Mouse (Mus musculus): ENCODE results near the gene Efcab2. TPM values are rescaled to one million over a fixed set of nuclear protein-coding genes. Genes with fewer than 3 reads are reported as not detected.
A peak's percentile ranks its signal among the peaks of the same experiment; 100 is the strongest.

Gene Efcab2
- polyA plus RNA-seq, 1 experiment from 2014 or later, result 6.6 TPM

DNA sequence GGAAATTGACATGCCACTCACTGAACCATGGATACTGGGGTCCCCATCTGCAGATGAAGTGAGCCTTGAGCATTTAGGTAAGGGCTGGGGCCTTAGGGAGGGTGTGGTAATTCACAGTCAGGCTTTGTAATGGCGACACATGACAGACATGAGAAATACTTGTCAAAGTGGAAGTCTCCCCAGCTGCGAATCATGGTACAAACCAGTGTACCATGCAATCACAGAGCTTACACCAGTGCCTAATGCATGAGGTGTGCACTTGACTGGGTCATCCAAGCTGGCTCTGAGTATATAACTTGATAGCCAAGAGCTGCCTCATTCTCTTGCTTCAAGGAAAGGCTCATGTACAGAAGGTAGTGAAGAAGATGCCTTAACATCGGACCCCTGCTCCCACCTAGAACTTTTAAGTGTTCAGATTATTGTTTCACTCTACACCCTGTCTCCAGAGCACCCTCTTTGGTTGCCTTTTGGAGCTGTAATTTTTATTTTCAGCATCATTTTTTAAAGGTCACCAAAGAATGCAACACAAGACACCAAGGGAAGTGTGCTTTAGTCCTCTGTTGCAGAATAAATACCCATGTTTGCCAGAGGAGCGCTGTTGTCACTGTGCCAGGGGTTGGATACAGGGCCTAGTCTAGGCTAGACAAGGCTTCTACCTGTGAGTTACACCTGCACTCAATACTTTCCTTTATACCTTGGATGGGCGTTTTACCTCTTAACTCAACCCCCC, 79.4 kb downstream of the Efcab2 start:
- WGBS, result 89% methylated on average over 5 of the region's 5 CpGs
- ATAC-seq (ENCODE audit: insufficient read depth, low FRiP score), result no peak
- Histone ChIP-seq H3K9ac (ENCODE audit: low read length) (no peak overlapping the region), H3K27ac (ENCODE audit: low read length) (no peak overlapping the region), H3K9me3 (replicated peaks; ENCODE audit: control insufficient read depth, low read length) (no peaks in the 10 kb centered on the region), H3K4me2 (ENCODE audit: low read depth, low read length) (no peak overlapping the region), H3K36me3 (ENCODE audit: control insufficient read depth, insufficient read depth, low read length) (no peaks in the 10 kb centered on the region), H3K4me1 (ENCODE audit: control insufficient read depth, insufficient read depth, low read length) (0 out of 2 replicates have a peak, but pooled peaks cover 3% of the 10 kb centered on the region), H3K27me3 (ENCODE audit: control insufficient read depth, insufficient read depth, low read length) (no peaks in the 10 kb centered on the region), H3K4me3 (replicated peaks; ENCODE audit: low read length) (no peak overlapping the region)

DNA sequence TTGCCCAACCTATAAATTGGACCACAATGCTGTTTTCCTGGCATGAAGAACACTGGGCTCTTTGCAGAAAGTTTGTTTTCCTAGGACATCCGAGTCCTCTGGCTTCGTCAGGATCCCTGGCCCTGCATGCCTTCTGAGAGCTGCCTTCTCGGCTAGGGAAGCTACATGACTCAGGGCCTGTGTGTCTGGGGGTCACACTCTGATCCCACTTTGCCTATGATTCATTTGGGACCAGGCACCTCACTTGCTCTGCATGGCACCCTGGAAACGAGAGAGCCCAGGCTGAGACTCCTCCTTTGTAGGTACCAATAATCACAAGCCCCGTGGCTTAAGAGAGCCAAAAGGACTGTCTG, 80.0 kb downstream of the Efcab2 start:
- 0 out of 2 replicates have a peak, but pooled peaks cover 3% of the 10 kb centered on the region for H3K4me1 ChIP-seq (ENCODE audit: control insufficient read depth, insufficient read depth, low read length)
- H3K36me3 ChIP-seq (ENCODE audit: control insufficient read depth, insufficient read depth, low read length), result no peaks in the 10 kb centered on the region
- no peaks in the 10 kb centered on the region for H3K9me3 ChIP-seq (replicated peaks; ENCODE audit: control insufficient read depth, low read length)
- no peak overlapping the region for H3K4me3 ChIP-seq (replicated peaks; ENCODE audit: low read length)
- no peak for ATAC-seq (ENCODE audit: insufficient read depth, low FRiP score)
- H3K27ac ChIP-seq (ENCODE audit: low read length), result no peak overlapping the region
- WGBS, result 70% methylated on average over 5 of the region's 5 CpGs
- no peak overlapping the region for H3K9ac ChIP-seq (ENCODE audit: low read length)
- no peaks in the 10 kb centered on the region for H3K27me3 ChIP-seq (ENCODE audit: control insufficient read depth, insufficient read depth, low read length)
- H3K4me2 ChIP-seq (ENCODE audit: low read depth, low read length), result no peak overlapping the region

DNA sequence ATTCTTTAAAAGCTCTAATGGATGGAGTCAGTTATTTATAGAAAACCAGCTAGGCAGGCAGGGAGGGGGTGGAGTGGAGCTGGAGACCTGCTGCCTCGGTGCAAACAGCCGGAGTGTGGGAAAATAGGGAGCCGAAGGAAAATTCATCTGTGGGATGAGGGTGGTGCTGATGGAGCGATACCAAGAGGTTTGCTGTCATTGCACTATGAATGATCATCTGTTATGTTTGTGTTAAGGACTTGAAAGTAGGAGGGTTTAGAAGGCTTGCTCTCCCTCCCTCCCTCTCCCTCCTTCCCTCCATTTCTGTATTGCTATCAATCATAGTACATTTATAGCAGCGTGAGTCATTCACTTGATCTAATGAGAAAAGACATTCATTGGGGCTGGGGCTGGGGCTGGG, 80.9 kb downstream of the Efcab2 start:
- H3K9me3 ChIP-seq (replicated peaks; ENCODE audit: control insufficient read depth, low read length), result no peaks in the 10 kb centered on the region
- 0 out of 2 replicates have a peak, but pooled peaks cover 3% of the 10 kb centered on the region for H3K4me1 ChIP-seq (ENCODE audit: control insufficient read depth, insufficient read depth, low read length)
- H3K4me2 ChIP-seq (ENCODE audit: low read depth, low read length), result no peak overlapping the region
- H3K27ac ChIP-seq (ENCODE audit: low read length), result no peak overlapping the region
- no peak overlapping the region for H3K4me3 ChIP-seq (replicated peaks; ENCODE audit: low read length)
- no peak overlapping the region for H3K9ac ChIP-seq (ENCODE audit: low read length)
- peak; percentile 68; the same call in 1 of the 2 replicates for ATAC-seq (ENCODE audit: insufficient read depth, low FRiP score)
- 22% methylated on average over 5 of the region's 5 CpGs for WGBS
- no peaks in the 10 kb centered on the region for H3K27me3 ChIP-seq (ENCODE audit: control insufficient read depth, insufficient read depth, low read length)
- H3K36me3 ChIP-seq (ENCODE audit: control insufficient read depth, insufficient read depth, low read length), result no peaks in the 10 kb centered on the region

DNA sequence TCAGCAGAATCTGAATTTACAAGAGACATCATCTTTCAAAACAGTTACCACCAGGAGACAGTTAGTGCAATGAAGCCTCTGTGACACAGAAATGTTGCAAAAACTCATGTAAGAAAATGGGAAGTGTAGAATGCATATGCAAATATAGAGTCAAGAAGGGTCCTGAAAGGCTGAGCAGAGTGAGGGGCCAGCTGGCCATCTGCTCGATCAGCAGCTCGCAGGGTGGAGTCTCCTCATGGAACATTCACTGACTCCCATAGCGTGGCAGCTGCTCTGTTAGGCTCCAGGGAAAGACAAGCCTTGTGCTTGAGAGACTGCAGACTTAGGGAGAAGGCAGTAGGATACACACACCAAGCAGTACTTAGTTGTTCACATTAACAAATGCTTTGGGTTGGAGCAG, 83.2 kb downstream of the Efcab2 start:
- H3K9ac ChIP-seq (ENCODE audit: low read length), result no peak overlapping the region
- no peaks in the 10 kb centered on the region for H3K36me3 ChIP-seq (ENCODE audit: control insufficient read depth, insufficient read depth, low read length)
- H3K4me2 ChIP-seq (ENCODE audit: low read depth, low read length), result no peak overlapping the region
- H3K4me1 ChIP-seq (ENCODE audit: control insufficient read depth, insufficient read depth, low read length), result 0 out of 2 replicates have a peak, but pooled peaks cover 3% of the 10 kb centered on the region
- ATAC-seq (ENCODE audit: insufficient read depth, low FRiP score), result no peak
- 25% methylated on average over 3 of the region's 3 CpGs for WGBS
- H3K4me3 ChIP-seq (replicated peaks; ENCODE audit: low read length), result no peak overlapping the region
- H3K9me3 ChIP-seq (replicated peaks; ENCODE audit: control insufficient read depth, low read length), result no peaks in the 10 kb centered on the region
- H3K27me3 ChIP-seq (ENCODE audit: control insufficient read depth, insufficient read depth, low read length), result no peaks in the 10 kb centered on the region
- no peak overlapping the region for H3K27ac ChIP-seq (ENCODE audit: low read length)

DNA sequence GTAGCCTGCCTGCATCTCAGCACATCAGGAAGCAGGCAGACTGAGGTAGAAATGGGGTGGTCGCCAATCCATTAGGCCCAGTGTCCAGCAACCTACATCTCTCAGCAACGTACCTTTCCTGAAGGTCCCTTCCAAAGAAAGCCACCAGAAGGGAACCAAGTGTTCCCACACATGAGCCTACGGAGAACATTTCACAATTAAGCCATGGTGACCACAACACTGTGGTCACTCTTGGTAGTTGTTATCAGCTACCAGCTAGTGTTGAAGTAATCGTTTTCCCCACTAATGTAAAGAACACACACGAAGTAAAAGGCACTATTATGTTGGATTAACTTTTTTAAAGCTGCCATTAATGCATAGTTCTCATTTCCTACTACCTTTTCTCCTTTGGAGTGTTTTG, 85.8 kb downstream of the Efcab2 start:
- 0 out of 2 replicates have a peak, but pooled peaks cover 3% of the 10 kb centered on the region for H3K4me1 ChIP-seq (ENCODE audit: control insufficient read depth, insufficient read depth, low read length)
- H3K27ac ChIP-seq (ENCODE audit: low read length), result no peak overlapping the region
- H3K4me2 ChIP-seq (ENCODE audit: low read depth, low read length), result no peak overlapping the region
- H3K9me3 ChIP-seq (replicated peaks; ENCODE audit: control insufficient read depth, low read length), result no peaks in the 10 kb centered on the region
- 82% methylated on average over 5 of the region's 5 CpGs for WGBS
- no peaks in the 10 kb centered on the region for H3K27me3 ChIP-seq (ENCODE audit: control insufficient read depth, insufficient read depth, low read length)
- no peak for ATAC-seq (ENCODE audit: insufficient read depth, low FRiP score)
- no peak overlapping the region for H3K4me3 ChIP-seq (replicated peaks; ENCODE audit: low read length)
- H3K9ac ChIP-seq (ENCODE audit: low read length), result no peak overlapping the region
- no peaks in the 10 kb centered on the region for H3K36me3 ChIP-seq (ENCODE audit: control insufficient read depth, insufficient read depth, low read length)

DNA sequence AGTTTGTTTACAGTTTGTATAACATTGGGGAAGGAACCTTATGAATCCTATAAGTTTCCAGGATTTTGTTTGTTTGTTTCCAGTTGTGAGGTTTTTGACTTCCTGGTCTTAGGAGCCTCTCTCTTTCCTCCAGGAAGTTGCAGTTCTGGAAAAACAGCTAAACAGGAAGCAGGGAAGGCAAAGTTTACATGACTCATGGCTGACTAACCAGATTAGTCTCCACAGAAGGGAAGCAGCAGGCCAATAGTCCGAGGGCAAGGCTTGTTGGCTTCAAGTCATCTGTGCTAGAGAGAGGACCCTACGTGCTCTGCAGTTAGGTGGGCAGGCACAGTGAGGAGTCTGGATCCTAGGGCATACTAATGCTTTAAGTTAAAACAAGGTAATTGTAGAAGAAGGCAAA, 86.6 kb downstream of the Efcab2 start:
- Histone ChIP-seq H3K4me2 (ENCODE audit: low read depth, low read length) (no peak overlapping the region), H3K27ac (ENCODE audit: low read length) (no peak overlapping the region), H3K4me3 (replicated peaks; ENCODE audit: low read length) (no peak overlapping the region), H3K9ac (ENCODE audit: low read length) (no peak overlapping the region), H3K9me3 (replicated peaks; ENCODE audit: control insufficient read depth, low read length) (no peaks in the 10 kb centered on the region), H3K36me3 (ENCODE audit: control insufficient read depth, insufficient read depth, low read length) (no peaks in the 10 kb centered on the region), H3K4me1 (ENCODE audit: control insufficient read depth, insufficient read depth, low read length) (0 out of 2 replicates have a peak, but pooled peaks cover 3% of the 10 kb centered on the region), H3K27me3 (ENCODE audit: control insufficient read depth, insufficient read depth, low read length) (no peaks in the 10 kb centered on the region)
- no peak for ATAC-seq (ENCODE audit: insufficient read depth, low FRiP score)
- 55% methylated on average over 2 of the region's 2 CpGs for WGBS

DNA sequence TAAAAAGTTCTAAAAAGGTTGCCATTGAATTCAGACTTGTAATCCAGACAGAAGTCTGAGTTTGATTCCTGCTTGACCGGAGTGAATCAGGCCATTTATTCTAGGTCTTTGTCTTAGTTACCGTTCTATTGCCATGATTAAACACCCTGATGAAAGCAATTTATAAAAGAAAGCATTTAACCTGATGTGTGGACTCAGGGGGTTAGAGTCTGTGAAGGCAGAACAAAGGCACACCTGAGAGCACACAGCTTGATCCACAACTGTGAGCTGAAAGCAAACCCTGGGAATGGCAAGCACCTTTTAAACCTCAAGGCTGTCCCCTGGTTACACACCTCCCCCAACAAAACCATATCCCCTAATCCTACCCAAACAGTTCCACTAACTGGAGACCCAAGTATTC, 90.3 kb downstream of the Efcab2 start:
- H3K4me2 ChIP-seq (ENCODE audit: low read depth, low read length), result no peak overlapping the region
- 61% methylated on average over 2 of the region's 2 CpGs for WGBS

DNA sequence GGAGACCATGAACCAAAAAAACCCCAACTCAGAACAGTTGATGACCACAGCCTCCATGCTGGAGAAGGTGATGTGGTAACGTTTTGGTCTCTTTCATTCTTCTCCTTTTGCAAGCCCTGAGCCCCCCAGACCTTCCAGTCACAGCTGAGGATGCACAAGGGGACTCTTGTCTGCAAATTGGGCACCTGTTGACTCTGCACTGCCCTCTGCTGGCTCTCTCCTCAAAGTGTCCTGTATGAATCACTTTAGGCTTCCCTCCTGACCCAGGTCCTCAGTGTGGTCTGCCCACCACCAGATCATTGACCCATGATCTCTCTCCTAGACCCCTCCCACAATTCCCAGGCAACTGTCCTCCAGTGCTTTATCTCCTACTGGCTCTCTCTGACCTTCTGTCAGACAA, 91.0 kb downstream of the Efcab2 start:
- Histone ChIP-seq H3K9me3 (replicated peaks; ENCODE audit: control insufficient read depth, low read length) (no peaks in the 10 kb centered on the region), H3K4me1 (ENCODE audit: control insufficient read depth, insufficient read depth, low read length) (no peaks in the 10 kb centered on the region), H3K9ac (ENCODE audit: low read length) (no peak overlapping the region), H3K27ac (ENCODE audit: low read length) (no peak overlapping the region), H3K36me3 (ENCODE audit: control insufficient read depth, insufficient read depth, low read length) (no peaks in the 10 kb centered on the region), H3K4me2 (ENCODE audit: low read depth, low read length) (no peak overlapping the region), H3K27me3 (ENCODE audit: control insufficient read depth, insufficient read depth, low read length) (no peaks in the 10 kb centered on the region), H3K4me3 (replicated peaks; ENCODE audit: low read length) (no peak overlapping the region)
- no peak for ATAC-seq (ENCODE audit: insufficient read depth, low FRiP score)
- WGBS, result 38% methylated on average over 1 of the region's 1 CpGs

More for the DNA sequence above, 90.3 kb downstream of the Efcab2 start:
- ATAC-seq (ENCODE audit: insufficient read depth, low FRiP score), result no peak
- H3K9ac ChIP-seq (ENCODE audit: low read length), result no peak overlapping the region
- H3K27me3 ChIP-seq (ENCODE audit: control insufficient read depth, insufficient read depth, low read length), result no peaks in the 10 kb centered on the region
- no peak overlapping the region for H3K4me3 ChIP-seq (replicated peaks; ENCODE audit: low read length)
- H3K36me3 ChIP-seq (ENCODE audit: control insufficient read depth, insufficient read depth, low read length), result no peaks in the 10 kb centered on the region
- H3K4me1 ChIP-seq (ENCODE audit: control insufficient read depth, insufficient read depth, low read length), result no peaks in the 10 kb centered on the region
- H3K9me3 ChIP-seq (replicated peaks; ENCODE audit: control insufficient read depth, low read length), result no peaks in the 10 kb centered on the region
- H3K27ac ChIP-seq (ENCODE audit: low read length), result no peak overlapping the region

DNA sequence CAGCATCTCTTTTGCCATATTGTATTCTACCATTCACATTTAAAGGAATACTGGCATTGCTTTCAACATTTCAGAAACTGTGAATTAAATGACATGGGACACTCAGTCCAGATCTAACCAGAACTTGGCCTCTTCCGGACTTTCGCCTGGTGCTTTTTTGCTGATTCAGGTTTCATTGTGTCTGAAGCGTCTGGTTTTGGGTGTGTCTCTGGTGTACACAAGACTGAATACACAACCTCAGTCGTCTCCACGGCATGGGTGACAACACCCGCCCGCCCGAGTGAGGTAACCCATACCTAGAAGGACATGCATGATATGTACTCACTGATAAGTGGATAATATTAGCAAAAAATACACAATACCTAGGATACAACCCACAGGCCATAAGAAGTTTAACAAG, 101.1 kb downstream of the Efcab2 start:
- no peaks in the 10 kb centered on the region for H3K27me3 ChIP-seq (ENCODE audit: control insufficient read depth, insufficient read depth, low read length)
- ATAC-seq (ENCODE audit: insufficient read depth, low FRiP score), result no peak
- no peaks in the 10 kb centered on the region for H3K9me3 ChIP-seq (replicated peaks; ENCODE audit: control insufficient read depth, low read length)
- no peaks in the 10 kb centered on the region for H3K4me1 ChIP-seq (ENCODE audit: control insufficient read depth, insufficient read depth, low read length)
- H3K9ac ChIP-seq (ENCODE audit: low read length), result no peak overlapping the region
- H3K4me3 ChIP-seq (replicated peaks; ENCODE audit: low read length), result no peak overlapping the region
- no peak overlapping the region for H3K27ac ChIP-seq (ENCODE audit: low read length)
- 78% methylated on average over 8 of the region's 8 CpGs for WGBS
- no peaks in the 10 kb centered on the region for H3K36me3 ChIP-seq (ENCODE audit: control insufficient read depth, insufficient read depth, low read length)
- H3K4me2 ChIP-seq (ENCODE audit: low read depth, low read length), result no peak overlapping the region

Data from stomach, embryonic 16.5 days (tissue).